Mouse (Mus musculus): ENCODE measurements at regions not wholly inside any gene's neighbourhood (a gene's known extent, or its start where the extent isn't known, plus 50 kb on each side); places are given as distances from the start of the nearest gene placed in this dataset.

DNA sequence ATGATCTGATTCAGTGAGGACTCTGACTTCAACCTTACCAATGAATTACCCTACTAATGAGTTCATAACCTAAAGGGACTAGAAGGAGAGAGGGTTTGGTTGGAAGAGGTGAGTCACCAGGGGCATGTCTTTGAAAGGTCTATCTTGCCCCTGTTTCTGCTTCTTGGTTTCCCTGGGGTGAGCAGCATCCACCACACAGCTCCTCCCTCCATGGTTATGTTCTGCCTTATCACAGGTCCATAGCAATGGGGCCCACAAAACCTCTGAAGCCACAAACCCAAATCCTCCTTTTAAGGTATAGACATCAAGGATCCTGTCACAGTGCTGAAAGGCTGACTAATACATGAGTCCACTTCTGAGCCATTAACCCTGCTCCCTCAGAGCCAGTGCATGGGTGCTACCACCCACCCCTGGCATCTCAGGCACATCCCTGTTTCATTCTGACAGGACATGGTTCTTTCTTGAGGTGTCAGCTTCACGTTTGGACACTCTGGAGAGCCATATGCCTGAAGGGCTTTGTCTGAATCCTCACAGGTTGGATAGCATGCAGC, 74.9 kb downstream of the Cops8 start:
- TF ChIP-seq POLR2A (IDR thresholded peaks at IDR 0.05; ENCODE audit: borderline replicate concordance, insufficient read depth, low read length) (no peak), CTCF (IDR thresholded peaks at IDR 0.05; ENCODE audit: borderline replicate concordance, insufficient read depth, low read depth, low read length) (no peak)

All from cerebellum, adult 2 months (tissue).